Mouse (Mus musculus) midbrain, embryonic 11.5 days (tissue): ENCODE data around the gene Timm8a1. TPM values are rescaled to one million over a fixed set of nuclear protein-coding genes. Genes with fewer than 3 reads are reported as not detected.

Experiments
- ATAC-seq: fragments of 200-750 bp; cut with Nextera tagmentation; 2 replicates; pipeline ENCODE4 v1.8.0; 2017; ENCODE audit warnings: moderate TSS enrichment, moderate library complexity; ENCODE audit not compliant: low FRiP score
- DNase-seq: peaks from one replicate; pipeline ENCODE4 v3.0.0; 2015; ENCODE audit warnings: low spot score; ENCODE audit errors: missing footprints
- H3K27ac ChIP-seq: fragments of 300-500 bp; sonication (generic); 2 replicates; pipeline ENCODE4 v1.5.1; 2014; ENCODE audit warnings: low read depth, low read length
- H3K27me3 ChIP-seq: fragments of 300-500 bp; sonication (generic); 2 replicates; pipeline ENCODE4 v1.6.1; 2014; ENCODE audit warnings: mild to moderate bottlenecking, low read length, moderate library complexity, mixed read lengths; ENCODE audit not compliant: control insufficient read depth, insufficient read depth
- H3K36me3 ChIP-seq: fragments of 300-500 bp; sonication (generic); 2 replicates; pipeline ENCODE4 v1.6.1; 2014; ENCODE audit warnings: mild to moderate bottlenecking, low read length, moderate library complexity, mixed read lengths; ENCODE audit not compliant: control insufficient read depth, insufficient read depth
- H3K4me1 ChIP-seq: fragments of 300-500 bp; sonication (generic); 2 replicates; pipeline ENCODE4 v1.6.1; 2014; ENCODE audit warnings: low read length; ENCODE audit not compliant: control insufficient read depth, insufficient read depth
- H3K4me2 ChIP-seq: fragments of 300-500 bp; sonication (generic); 2 replicates; pipeline ENCODE4 v1.6.1; 2014; ENCODE audit warnings: mild to moderate bottlenecking, moderate library complexity
- H3K4me3 ChIP-seq: fragments of 300-500 bp; sonication (generic); 2 replicates; pipeline ENCODE4 v1.5.1; 2014; ENCODE audit warnings: low read depth, low read length
- H3K9ac ChIP-seq: fragments of 300-500 bp; sonication (generic); 2 replicates; pipeline ENCODE4 v1.6.1; 2014; ENCODE audit warnings: low read length
- H3K9me3 ChIP-seq: fragments of 300-500 bp; sonication (generic); 2 replicates; pipeline ENCODE4 v1.6.1; 2016; ENCODE audit warnings: low read length; ENCODE audit not compliant: control insufficient read depth
- WGBS: fragments of 180-500 bp; shearing (Covaris S2); extraction: QIAGEN DNeasy Blood & Tissue Kit; methylation state at CpG from one replicate; pipeline ENCODE4 v1.1.7; 2014; 5-methylcytosine and 5-hydroxymethylcytosine counted together
- polyA plus RNA-seq: library from polyadenylated mRNA; unstranded; fragments of >200 nt; fragmentation: Nextera tagmentation; extraction: Ambion mirVana; gene quantifications from 2 replicates; pipeline ENCODE4 v1.2.1, GENCODE M21; 2014

Gene Timm8a1
- polyA plus RNA-seq, 1 experiment from 2014 or later = 79.4 TPM

- 87% methylated on average over 14 of the region's 14 CpGs for WGBS
- no peak overlapping the region for H3K4me3 ChIP-seq
- H3K4me2 ChIP-seq = no peak overlapping the region
- no peaks in the 10 kb centered on the region for H3K27me3 ChIP-seq
- H3K36me3 ChIP-seq = no peaks in the 10 kb centered on the region
- no peak for ATAC-seq
- H3K9me3 ChIP-seq = no peaks in the 10 kb centered on the region
- no peak for DNase-seq
- H3K27ac ChIP-seq = no peak overlapping the region
- no peak overlapping the region for H3K9ac ChIP-seq
- H3K4me1 ChIP-seq = no peaks in the 10 kb centered on the region
Measured at GRCm38 (mm10) chrX:134580528-134581305, 39.1 kb upstream of the Timm8a1 start.

GRCm38 (mm10) chrX:134577896-134578295 lies 36.2 kb upstream of the Timm8a1 start:
- DNase-seq = no peak
- Histone ChIP-seq H3K9ac (no peak overlapping the region), H3K27ac (no peak overlapping the region), H3K27me3 (no peaks in the 10 kb centered on the region), H3K4me1 (no peaks in the 10 kb centered on the region), H3K9me3 (no peaks in the 10 kb centered on the region), H3K4me3 (no peak overlapping the region), H3K36me3 (no peaks in the 10 kb centered on the region), H3K4me2 (no peak overlapping the region)
- 83% methylated on average over 4 of the region's 4 CpGs for WGBS
- no peak for ATAC-seq

- Histone ChIP-seq H3K4me1 (no peaks in the 10 kb centered on the region), H3K4me3 (no peak overlapping the region)
- 87% methylated on average over 8 of the region's 8 CpGs for WGBS
Measured at GRCm38 (mm10) chrX:134566536-134567222, 25.0 kb upstream of the Timm8a1 start.

GRCm38 (mm10) chrX:134564326-134564725 lies 22.7 kb upstream of the Timm8a1 start:
- WGBS = 95% methylated on average over 4 of the region's 4 CpGs
- Histone ChIP-seq H3K4me1 (no peaks in the 10 kb centered on the region), H3K4me3 (no peak overlapping the region), H3K9ac (no peak overlapping the region), H3K27me3 (no peaks in the 10 kb centered on the region), H3K9me3 (no peaks in the 10 kb centered on the region), H3K27ac (no peak overlapping the region), H3K36me3 (no peaks in the 10 kb centered on the region), H3K4me2 (no peak overlapping the region)
- ATAC-seq (no peak), DNase-seq (no peak)

More at GRCm38 (mm10) chrX:134566536-134567222, 25.0 kb upstream of the Timm8a1 start:
- no peak overlapping the region for H3K4me2 ChIP-seq
- no peak overlapping the region for H3K9ac ChIP-seq
- no peak overlapping the region for H3K27ac ChIP-seq
- H3K36me3 ChIP-seq = no peaks in the 10 kb centered on the region
- ATAC-seq = no peak
- no peaks in the 10 kb centered on the region for H3K27me3 ChIP-seq
- no peak for DNase-seq
- H3K9me3 ChIP-seq = no peaks in the 10 kb centered on the region

- ATAC-seq = no peak
- Histone ChIP-seq H3K27ac (no peak overlapping the region), H3K27me3 (no peaks in the 10 kb centered on the region), H3K4me2 (no peak overlapping the region), H3K9ac (no peak overlapping the region), H3K4me3 (no peak overlapping the region), H3K36me3 (no peaks in the 10 kb centered on the region), H3K4me1 (no peaks in the 10 kb centered on the region), H3K9me3 (no peaks in the 10 kb centered on the region)
- WGBS = 85% methylated on average over 6 of the region's 6 CpGs
- DNase-seq = no peak
Measured at GRCm38 (mm10) chrX:134554425-134554824, 12.8 kb upstream of the Timm8a1 start.

GRCm38 (mm10) chrX:134553326-134553725 lies 11.7 kb upstream of the Timm8a1 start:
- 75% methylated on average over 4 of the region's 4 CpGs for WGBS
- no peak for ATAC-seq
- no peak for DNase-seq

GRCm38 (mm10) chrX:134550903-134551302 lies 9.2 kb upstream of the Timm8a1 start:
- Histone ChIP-seq H3K4me2 (no peak overlapping the region), H3K9ac (no peak overlapping the region), H3K4me3 (no peak overlapping the region), H3K36me3 (no peaks in the 10 kb centered on the region), H3K27me3 (no peaks in the 10 kb centered on the region), H3K27ac (no peak overlapping the region), H3K4me1 (no peaks in the 10 kb centered on the region), H3K9me3 (no peaks in the 10 kb centered on the region)
- WGBS = 18% methylated on average over 5 of the region's 5 CpGs
- ATAC-seq (no peak), DNase-seq (peak; percentile 94)

More at GRCm38 (mm10) chrX:134553326-134553725, 11.7 kb upstream of the Timm8a1 start:
- Histone ChIP-seq H3K27ac (no peak overlapping the region), H3K27me3 (no peaks in the 10 kb centered on the region), H3K4me2 (no peak overlapping the region), H3K9ac (no peak overlapping the region), H3K4me1 (no peaks in the 10 kb centered on the region), H3K4me3 (no peak overlapping the region), H3K9me3 (no peaks in the 10 kb centered on the region), H3K36me3 (no peaks in the 10 kb centered on the region)

- no peak overlapping the region for H3K9ac ChIP-seq
- H3K4me1 ChIP-seq = no peaks in the 10 kb centered on the region
- H3K27me3 ChIP-seq = no peaks in the 10 kb centered on the region
- no peaks in the 10 kb centered on the region for H3K36me3 ChIP-seq
- WGBS = 84% methylated on average over 4 of the region's 4 CpGs
- ATAC-seq (no peak), DNase-seq (no peak)
- H3K4me3 ChIP-seq = no peak overlapping the region
- no peaks in the 10 kb centered on the region for H3K9me3 ChIP-seq
- no peak overlapping the region for H3K4me2 ChIP-seq
- H3K27ac ChIP-seq = no peak overlapping the region
Measured at GRCm38 (mm10) chrX:134547330-134547729, 5.7 kb upstream of the Timm8a1 start.

GRCm38 (mm10) chrX:134541955-134542308 lies 267 bp upstream of the Timm8a1 start:
- Histone ChIP-seq H3K4me3 (peak overlapping the region; percentile 51), H3K27ac (peak overlapping the region; percentile 51; the same call in 1 of the 2 replicates), H3K9me3 (no peaks in the 10 kb centered on the region), H3K4me1 (no peaks in the 10 kb centered on the region), H3K36me3 (no peaks in the 10 kb centered on the region), H3K27me3 (no peaks in the 10 kb centered on the region), H3K4me2 (peak overlapping the region; percentile 30), H3K9ac (peak overlapping the region; percentile 67)
- no peak for DNase-seq
- 16% methylated on average over 5 of the region's 6 CpGs for WGBS
- peak; percentile 18; the same call in 1 of the 2 replicates for ATAC-seq
